Mouse (Mus musculus) brain, embryonic 14.5 days (tissue): ENCODE measurements around the gene Slc35e4.
"Not testable (repeated sequence)": the region's sequence is repeated elsewhere in the genome, so short reads cannot be mapped to it uniquely, and the experiment has no call there.

Source experiments
- CTCF ChIP-seq: fragments of 200-500 bp; IDR thresholded peaks from 2 replicates; pipeline ENCODE4 v1.5.1; 2012; ENCODE audit warnings: inconsistent platforms, mild to moderate bottlenecking, moderate library complexity, borderline replicate concordance; ENCODE audit not compliant: insufficient read depth, insufficient read length; ENCODE audit errors: extremely low read depth
- POLR2A ChIP-seq: fragments of 200-500 bp; IDR thresholded peaks from 2 replicates; pipeline ENCODE4 v1.6.1; 2012; ENCODE audit warnings: mild to moderate bottlenecking, inconsistent platforms, borderline replicate concordance; ENCODE audit not compliant: poor library complexity, insufficient read depth, insufficient read length, severe bottlenecking; ENCODE audit errors: extremely low read depth

GRCm38 (mm10) chr11:3911440-3911839 lies 3.0 kb downstream of the Slc35e4 start:
- not testable (repeated sequence) for TF ChIP-seq CTCF, POLR2A
